Mouse (Mus musculus) heart, embryonic 11.5 days (tissue): ENCODE data around the gene Smc5. TPM values are rescaled to one million over a fixed set of nuclear protein-coding genes. Genes with fewer than 3 reads are reported as not detected.

ENCODE experiments used
- ATAC-seq: fragments of 200-750 bp; cut with Nextera tagmentation; replicated peaks from 2 replicates; pipeline ENCODE4 v1.8.0; 2017; ENCODE audit warnings: moderate library complexity; ENCODE audit not compliant: insufficient number of reproducible peaks, low FRiP score, low TSS enrichment
- H3K27ac ChIP-seq: fragments of 300-500 bp; sonication (generic); 2 replicates; pipeline ENCODE4 v1.5.1; 2014; ENCODE audit warnings: mild to moderate bottlenecking, low read depth, low read length
- H3K27me3 ChIP-seq: fragments of 300-500 bp; sonication (generic); 2 replicates; pipeline ENCODE4 v1.6.1; 2014; ENCODE audit warnings: mild to moderate bottlenecking, low read length, mixed read lengths; ENCODE audit not compliant: control insufficient read depth, insufficient read depth
- H3K36me3 ChIP-seq: fragments of 300-500 bp; sonication (generic); 2 replicates; pipeline ENCODE4 v1.6.1; 2014; ENCODE audit warnings: mild to moderate bottlenecking, low read length, moderate library complexity, mixed read lengths; ENCODE audit not compliant: control insufficient read depth, insufficient read depth
- H3K4me1 ChIP-seq: fragments of 300-500 bp; sonication (generic); 2 replicates; pipeline ENCODE4 v1.6.1; 2014; ENCODE audit warnings: low read length; ENCODE audit not compliant: control insufficient read depth, insufficient read depth
- H3K4me2 ChIP-seq: fragments of 300-500 bp; sonication (generic); 2 replicates; pipeline ENCODE4 v1.6.1; 2014; ENCODE audit warnings: mild to moderate bottlenecking, moderate library complexity
- H3K4me3 ChIP-seq: fragments of 300-500 bp; sonication (generic); 2 replicates; pipeline ENCODE4 v1.5.1; 2014; ENCODE audit warnings: low read depth, low read length
- H3K9ac ChIP-seq: fragments of 300-500 bp; sonication (generic); 2 replicates; pipeline ENCODE4 v1.6.1; 2014; ENCODE audit warnings: mild to moderate bottlenecking, low read depth, low read length, moderate library complexity
- H3K9me3 ChIP-seq: fragments of 300-500 bp; sonication (generic); replicated peaks from 2 replicates; pipeline ENCODE4 v1.6.1; 2016; ENCODE audit warnings: low read length; ENCODE audit not compliant: control insufficient read depth
- WGBS: fragments of 180-500 bp; shearing (Covaris S2); extraction: QIAGEN DNeasy Blood & Tissue Kit; methylation state at CpG from one replicate; pipeline ENCODE4 v1.1.7; 2014; ENCODE audit not compliant: insufficient replicate concordance; 5-methylcytosine and 5-hydroxymethylcytosine counted together
- polyA plus RNA-seq: library from polyadenylated mRNA; unstranded; fragments of >200 nt; fragmentation: Nextera tagmentation; extraction: Ambion mirVana; gene quantifications from 2 replicates; pipeline ENCODE4 v1.2.1, GENCODE M21; 2014

The Smc5 gene
- polyA plus RNA-seq, 1 experiment from 2014 or later, result 36.4 TPM

GRCm38 (mm10) chr19:23203505-23204053 lies 70.1 kb downstream of the Smc5 start:
- Histone ChIP-seq H3K27ac (no peak overlapping the region), H3K36me3 (peaks cover 19% of the 10 kb centered on the region), H3K9ac (no peak overlapping the region), H3K9me3 (0 out of 2 replicates have a peak, but pooled peaks cover 2% of the 10 kb centered on the region), H3K4me1 (no peaks in the 10 kb centered on the region), H3K27me3 (no peaks in the 10 kb centered on the region), H3K4me2 (no peak overlapping the region), H3K4me3 (no peak overlapping the region)
- 70% methylated on average over 3 of the region's 3 CpGs for WGBS
- ATAC-seq, result no peak

GRCm38 (mm10) chr19:23202106-23202505 lies 71.6 kb downstream of the Smc5 start:
- Histone ChIP-seq H3K4me2 (no peak overlapping the region), H3K4me1 (no peaks in the 10 kb centered on the region), H3K36me3 (peaks cover 19% of the 10 kb centered on the region), H3K27ac (no peak overlapping the region), H3K9me3 (0 out of 2 replicates have a peak, but pooled peaks cover 2% of the 10 kb centered on the region), H3K27me3 (no peaks in the 10 kb centered on the region), H3K9ac (no peak overlapping the region), H3K4me3 (no peak overlapping the region)
- WGBS, result 96% methylated on average over 5 of the region's 5 CpGs
- no peak for ATAC-seq

GRCm38 (mm10) chr19:23193076-23193475 lies 80.6 kb downstream of the Smc5 start:
- ATAC-seq, result no peak
- Histone ChIP-seq H3K36me3 (0 out of 2 replicates have a peak, but pooled peaks cover 2% of the 10 kb centered on the region), H3K4me1 (no peaks in the 10 kb centered on the region), H3K27me3 (no peaks in the 10 kb centered on the region), H3K4me3 (no peak overlapping the region), H3K27ac (no peak overlapping the region), H3K4me2 (no peak overlapping the region), H3K9ac (no peak overlapping the region), H3K9me3 (no peaks in the 10 kb centered on the region)
- 72% methylated on average over 3 of the region's 3 CpGs for WGBS

- 0 out of 2 replicates have a peak, but pooled peaks cover 2% of the 10 kb centered on the region for H3K36me3 ChIP-seq
Measured at GRCm38 (mm10) chr19:23191486-23191885, 82.2 kb downstream of the Smc5 start.

GRCm38 (mm10) chr19:23189744-23190143 lies 84.0 kb downstream of the Smc5 start:
- no peak for ATAC-seq
- Histone ChIP-seq H3K36me3 (0 out of 2 replicates have a peak, but pooled peaks cover 2% of the 10 kb centered on the region), H3K4me2 (no peak overlapping the region), H3K4me1 (no peaks in the 10 kb centered on the region), H3K9me3 (no peaks in the 10 kb centered on the region), H3K4me3 (no peak overlapping the region), H3K27ac (no peak overlapping the region), H3K9ac (no peak overlapping the region), H3K27me3 (no peaks in the 10 kb centered on the region)
- 67% methylated on average over 1 of the region's 1 CpGs for WGBS

More at GRCm38 (mm10) chr19:23191486-23191885, 82.2 kb downstream of the Smc5 start:
- Histone ChIP-seq H3K27me3 (no peaks in the 10 kb centered on the region), H3K27ac (no peak overlapping the region), H3K4me2 (no peak overlapping the region), H3K9ac (no peak overlapping the region), H3K4me3 (no peak overlapping the region), H3K9me3 (no peaks in the 10 kb centered on the region), H3K4me1 (no peaks in the 10 kb centered on the region)
- no peak for ATAC-seq
- WGBS, result 91% methylated on average over 6 of the region's 6 CpGs

- H3K4me1 ChIP-seq, result no peaks in the 10 kb centered on the region
- ATAC-seq, result no peak
- H3K4me2 ChIP-seq, result no peak overlapping the region
- no peak overlapping the region for H3K9ac ChIP-seq
- no peaks in the 10 kb centered on the region for H3K27me3 ChIP-seq
- H3K9me3 ChIP-seq, result no peaks in the 10 kb centered on the region
- 85% methylated on average over 7 of the region's 7 CpGs for WGBS
- no peak overlapping the region for H3K27ac ChIP-seq
- no peaks in the 10 kb centered on the region for H3K36me3 ChIP-seq
- H3K4me3 ChIP-seq, result no peak overlapping the region
Measured at GRCm38 (mm10) chr19:23188986-23189385, 84.7 kb downstream of the Smc5 start.

GRCm38 (mm10) chr19:23187732-23188131 lies 86.0 kb downstream of the Smc5 start:
- Histone ChIP-seq H3K27me3 (no peaks in the 10 kb centered on the region), H3K4me3 (no peak overlapping the region), H3K27ac (no peak overlapping the region), H3K4me2 (no peak overlapping the region), H3K9me3 (no peaks in the 10 kb centered on the region), H3K36me3 (no peaks in the 10 kb centered on the region), H3K4me1 (no peaks in the 10 kb centered on the region), H3K9ac (no peak overlapping the region)
- no peak for ATAC-seq
- WGBS, result 85% methylated on average over 6 of the region's 6 CpGs

GRCm38 (mm10) chr19:23184068-23184467 lies 89.6 kb downstream of the Smc5 start:
- ATAC-seq, result no peak
- WGBS, result 85% methylated on average over 4 of the region's 4 CpGs
- no peaks in the 10 kb centered on the region for H3K36me3 ChIP-seq
- no peaks in the 10 kb centered on the region for H3K27me3 ChIP-seq
- H3K4me3 ChIP-seq, result no peak overlapping the region
- no peak overlapping the region for H3K4me2 ChIP-seq
- no peak overlapping the region for H3K9ac ChIP-seq
- H3K27ac ChIP-seq, result no peak overlapping the region
- H3K9me3 ChIP-seq, result no peaks in the 10 kb centered on the region
- H3K4me1 ChIP-seq, result no peaks in the 10 kb centered on the region

- no peak overlapping the region for H3K27ac ChIP-seq
- H3K9ac ChIP-seq, result no peak overlapping the region
- H3K4me3 ChIP-seq, result no peak overlapping the region
- no peak overlapping the region for H3K4me2 ChIP-seq
- WGBS, result 86% methylated on average over 4 of the region's 4 CpGs
- no peaks in the 10 kb centered on the region for H3K36me3 ChIP-seq
- no peaks in the 10 kb centered on the region for H3K4me1 ChIP-seq
- no peak for ATAC-seq
- H3K27me3 ChIP-seq, result no peaks in the 10 kb centered on the region
- H3K9me3 ChIP-seq, result no peaks in the 10 kb centered on the region
Measured at GRCm38 (mm10) chr19:23183493-23183892, 90.2 kb downstream of the Smc5 start.
